Mouse (Mus musculus) heart, adult 2 months (tissue): Measurements from ENCODE around the gene Pole3. TPM values are rescaled to one million over a fixed set of nuclear protein-coding genes. Genes with fewer than 3 reads are reported as not detected.

ENCODE experiments used
- DNase-seq, 2 experiments: peaks; one replicate each; pipeline ENCODE4 v3.0.0; 2021
- H3K27ac ChIP-seq: fragments of 200-600 bp; 2 replicates; pipeline ENCODE4 v1.8.1; 2022
- H3K27me3 ChIP-seq: fragments of 200-500 bp; 2 replicates; pipeline ENCODE4 v1.6.1; 2012; ENCODE audit warnings: mild to moderate bottlenecking, low read length, inconsistent platforms, mixed read lengths; ENCODE audit not compliant: control insufficient read depth, insufficient read depth
- H3K36me3 ChIP-seq: fragments of 200-500 bp; 2 replicates; pipeline ENCODE4 v1.6.1; 2012; ENCODE audit warnings: low read length, inconsistent platforms; ENCODE audit not compliant: control insufficient read depth, insufficient read depth
- H3K4me1 ChIP-seq: fragments of 200-500 bp; 2 replicates; pipeline ENCODE4 v1.6.1; 2011; ENCODE audit warnings: low read length; ENCODE audit not compliant: control insufficient read depth, insufficient read depth
- H3K4me3 ChIP-seq: fragments of 200-600 bp; 2 replicates; pipeline ENCODE4 v1.8.1; 2022
- H3K79me2 ChIP-seq: fragments of 200-500 bp; replicated peaks from 2 replicates; pipeline ENCODE4 v1.6.1; 2012; ENCODE audit warnings: mild to moderate bottlenecking, inconsistent platforms, low read length, moderate library complexity, mixed read lengths; ENCODE audit not compliant: control insufficient read depth, insufficient read depth
- H3K9ac ChIP-seq: fragments of 200-500 bp; 2 replicates; pipeline ENCODE4 v1.6.1; 2012; ENCODE audit warnings: low read depth, mild to moderate bottlenecking, control low read depth, inconsistent platforms, low read length, mixed read lengths
- CTCF ChIP-seq: fragments of 200-600 bp; IDR thresholded peaks from 2 replicates; pipeline ENCODE4 v1.8.1; 2022; ENCODE audit warnings: antibody characterized with exemption, mild to moderate bottlenecking, moderate library complexity
- EP300 ChIP-seq: fragments of 200-500 bp; IDR thresholded peaks from 2 replicates; pipeline ENCODE4 v1.6.1; 2011; ENCODE audit warnings: low read depth, low read length, control low read depth; ENCODE audit not compliant: insufficient read depth
- POLR2A ChIP-seq: fragments of 200-500 bp; IDR thresholded peaks from 2 replicates; pipeline ENCODE4 v1.6.1; 2011; ENCODE audit warnings: mild to moderate bottlenecking, low read depth, low read length, control low read depth; ENCODE audit not compliant: insufficient read depth
- WGBS: fragments of 180-500 bp; shearing (Covaris S2); methylation state at CpG from one replicate; pipeline ENCODE4 v1.1.7; 2018; 5-methylcytosine and 5-hydroxymethylcytosine counted together
- intact Hi-C: fragments of 180-260 bp; cut with DNase I; formaldehyde crosslinking; loops from one replicate; pipeline ENCODE4 v1.15.1; 2025
- long read RNA-seq: library from polyadenylated mRNA; stranded (forward); transcript quantifications from one replicate; pipeline ENCODE4 v2.0.0, GENCODE M21; 2021
- polyA plus RNA-seq: library from polyadenylated mRNA; depleted of rRNA; stranded (reverse); fragments of >200 nt; gene quantifications from 2 replicates; pipeline ENCODE4 v1.2.3, GENCODE M21; 2012; rRNA removed
- total RNA-seq, 2 experiments: library from RNA; stranded (reverse); gene quantifications; 2 replicates each; pipeline ENCODE4 v1.2.3; 2021

The Pole3 gene
- total RNA-seq (10 to 100 TPM; 16.1 to 19.1 TPM), polyA plus RNA-seq (10.5 and 18.0 TPM in 2 replicates)
- long read RNA-seq, transcript Pole3-201 (4 exons, 1,805 nt), result major isoform, 12 of 13 reads
- long read RNA-seq, partial matches to known transcripts, result 0 of 13 reads
- long read RNA-seq, other reads (novel, unspliced or antisense), result 1 of 13 reads

GRCm38 (mm10) chr4:62524651-62525488 is at the start of gene Pole3, which contains the start of gene 4933430I17Rik:
Gene Pole3, minus strand, starts transcription at chr4:62525068.
Gene 4933430I17Rik, plus strand, starts transcription at chr4:62525369.
- intact Hi-C loops, result loop anchor here (10.0 kb wide), 2 partner anchors 320 to 1030 kb away; partner anchors contain the start of gene Tmem268
- no peaks in the 10 kb centered on the region for H3K36me3 ChIP-seq
- no peaks in the 10 kb centered on the region for H3K27me3 ChIP-seq
- peak within 1 kb of the TSS; percentile 70 for H3K9ac ChIP-seq
- H3K4me3 ChIP-seq, result peak within 1 kb of the TSS; percentile 82
- H3K27ac ChIP-seq, result peak within 1 kb of the TSS; percentile 99
- TF ChIP-seq CTCF, result no peak
- peak; percentile 44; the same call in 1 of the 2 replicates for TF ChIP-seq POLR2A
- TF ChIP-seq EP300, result peak; percentile 46; the same call in 1 of the 2 replicates
- no peaks in the 10 kb centered on the region for H3K79me2 ChIP-seq
- DNase-seq, result peak; percentile 96 to 98
- under 1% methylated on average over 59 of the region's 59 CpGs for WGBS
- peaks cover 3% of the 10 kb centered on the region for H3K4me1 ChIP-seq

GRCm38 (mm10) chr4:62570029-62570428 is 45.2 kb upstream of the Pole3 start:
- no peak overlapping the region for H3K4me3 ChIP-seq
- TF ChIP-seq EP300 (no peak), CTCF (no peak), POLR2A (no peak)
- WGBS, result 58% methylated on average over 5 of the region's 5 CpGs
- no peaks in the 10 kb centered on the region for H3K36me3 ChIP-seq
- H3K27me3 ChIP-seq, result 0 out of 2 replicates have a peak, but pooled peaks cover 2% of the 10 kb centered on the region
- no peak for DNase-seq
- no peak overlapping the region for H3K9ac ChIP-seq
- H3K4me1 ChIP-seq, result peaks cover 2% of the 10 kb centered on the region
- no peaks in the 10 kb centered on the region for H3K79me2 ChIP-seq
- H3K27ac ChIP-seq, result no peak overlapping the region
- intact Hi-C loops, result no loop called here

GRCm38 (mm10) chr4:62569603-62570002 is 44.7 kb upstream of the Pole3 start:
- H3K9ac ChIP-seq, result no peak overlapping the region
- H3K4me3 ChIP-seq, result no peak overlapping the region
- no peak overlapping the region for H3K27ac ChIP-seq
- no peaks in the 10 kb centered on the region for H3K79me2 ChIP-seq
- H3K36me3 ChIP-seq, result no peaks in the 10 kb centered on the region
- TF ChIP-seq EP300, result no peak
- TF ChIP-seq CTCF, result no peak
- no peak for TF ChIP-seq POLR2A
- no peak for DNase-seq
- H3K4me1 ChIP-seq, result peaks cover 2% of the 10 kb centered on the region
- intact Hi-C loops, result no loop called here
- 0 out of 2 replicates have a peak, but pooled peaks cover 2% of the 10 kb centered on the region for H3K27me3 ChIP-seq
- 93% methylated on average over 5 of the region's 5 CpGs for WGBS

- Histone ChIP-seq H3K27ac (no peak overlapping the region), H3K9ac (no peak overlapping the region), H3K4me1 (peaks cover 2% of the 10 kb centered on the region), H3K4me3 (no peak overlapping the region), H3K27me3 (0 out of 2 replicates have a peak, but pooled peaks cover 2% of the 10 kb centered on the region), H3K79me2 (no peaks in the 10 kb centered on the region), H3K36me3 (no peaks in the 10 kb centered on the region)
- WGBS, result 65% methylated on average over 1 of the region's 1 CpGs
- TF ChIP-seq POLR2A (no peak), CTCF (no peak), EP300 (no peak)
- DNase-seq, result no peak
- intact Hi-C loops, result no loop called here
These were observed 43.5 kb upstream of the Pole3 start for GRCm38 (mm10) chr4:62568359-62568758.

GRCm38 (mm10) chr4:62567696-62568095 is 42.8 kb upstream of the Pole3 start:
- TF ChIP-seq POLR2A (no peak), EP300 (no peak), CTCF (no peak)
- no peak for DNase-seq
- 0 out of 2 replicates have a peak, but pooled peaks cover 2% of the 10 kb centered on the region for H3K27me3 ChIP-seq

GRCm38 (mm10) chr4:62566530-62566929 is 41.7 kb upstream of the Pole3 start:
- Histone ChIP-seq H3K79me2 (no peaks in the 10 kb centered on the region), H3K27me3 (0 out of 2 replicates have a peak, but pooled peaks cover 2% of the 10 kb centered on the region), H3K9ac (no peak overlapping the region), H3K4me1 (peaks cover 2% of the 10 kb centered on the region), H3K4me3 (no peak overlapping the region), H3K36me3 (no peaks in the 10 kb centered on the region), H3K27ac (no peak overlapping the region)
- TF ChIP-seq EP300 (no peak), POLR2A (no peak), CTCF (no peak)
- WGBS, result 40% methylated on average over 4 of the region's 4 CpGs
- intact Hi-C loops, result no loop called here
- DNase-seq, result no peak

More at GRCm38 (mm10) chr4:62567696-62568095, 42.8 kb upstream of the Pole3 start:
- Histone ChIP-seq H3K4me3 (no peak overlapping the region), H3K79me2 (no peaks in the 10 kb centered on the region), H3K36me3 (no peaks in the 10 kb centered on the region), H3K27ac (no peak overlapping the region), H3K9ac (no peak overlapping the region), H3K4me1 (peaks cover 2% of the 10 kb centered on the region)
- intact Hi-C loops, result no loop called here
- 74% methylated on average over 6 of the region's 6 CpGs for WGBS
